Mouse (Mus musculus) adrenal gland, postnatal 14 days (tissue): ENCODE measurements around the gene Pik3c2a. TPM values are rescaled to one million over a fixed set of nuclear protein-coding genes. Genes with fewer than 3 reads are reported as not detected.

Experiments used
- DNase-seq: peaks from one replicate; pipeline ENCODE4 v3.0.0; 2021; ENCODE audit warnings: mixed read lengths
- long read RNA-seq, 2 experiments: library from polyadenylated mRNA; stranded (forward); transcript quantifications; one replicate each; pipeline ENCODE4 v2.0.0; 2021
- total RNA-seq: library from RNA; stranded (reverse); gene quantifications from 2 replicates; pipeline ENCODE4 v1.2.3, GENCODE M21; 2021

Gene Pik3c2a
- total RNA-seq, result 30.6 and 37.2 TPM in 2 replicates
- long read RNA-seq, experiment 1, full-length matches to known transcripts, result 3 of 5 reads
- long read RNA-seq, experiment 1, partial matches to known transcripts, result 0 of 5 reads
- long read RNA-seq, experiment 1, other reads (novel, unspliced or antisense), result 2 of 5 reads
- long read RNA-seq, experiment 2, partial matches to known transcripts, result 0 of 3 reads
- long read RNA-seq, experiment 2, other reads (novel, unspliced or antisense), result 3 of 3 reads

GRCm38 (mm10) chr7:116443004-116443696, at the start of gene Pik3c2a:
Pik3c2a (minus strand) TSS chr7:116443449.
- DNase-seq, result peak; percentile 98

GRCm38 (mm10) chr7:116491113-116491512, 47.9 kb upstream of the Pik3c2a start:
- DNase-seq, result no peak

GRCm38 (mm10) chr7:116485062-116485601, 41.9 kb upstream of the Pik3c2a start:
- no peak for DNase-seq

- no peak for DNase-seq
Observed at GRCm38 (mm10) chr7:116484213-116484612, 41.0 kb upstream of the Pik3c2a start.

GRCm38 (mm10) chr7:116483782-116484181, 40.5 kb upstream of the Pik3c2a start:
- no peak for DNase-seq

- DNase-seq, result no peak
Observed at GRCm38 (mm10) chr7:116483106-116483505, 39.9 kb upstream of the Pik3c2a start.

GRCm38 (mm10) chr7:116476264-116476663, 33.0 kb upstream of the Pik3c2a start:
- DNase-seq, result no peak

GRCm38 (mm10) chr7:116475836-116476235, 32.6 kb upstream of the Pik3c2a start:
- no peak for DNase-seq

- peak; percentile 36 for DNase-seq
Observed at GRCm38 (mm10) chr7:116462114-116462513, 18.9 kb upstream of the Pik3c2a start.

GRCm38 (mm10) chr7:116458985-116459441, 15.8 kb upstream of the Pik3c2a start:
- peak; percentile 29 for DNase-seq

GRCm38 (mm10) chr7:116457391-116457790, 14.1 kb upstream of the Pik3c2a start:
- no peak for DNase-seq

GRCm38 (mm10) chr7:116456964-116457363, 13.7 kb upstream of the Pik3c2a start:
- DNase-seq, result no peak

- no peak for DNase-seq
Observed at GRCm38 (mm10) chr7:116446645-116447044, 3.4 kb upstream of the Pik3c2a start.

- peak; percentile 24 for DNase-seq
Observed at GRCm38 (mm10) chr7:116444326-116444809, 1.1 kb upstream of the Pik3c2a start.

- DNase-seq, result no peak
Observed at GRCm38 (mm10) chr7:116443697-116444325, 562 bp upstream of the Pik3c2a start.

GRCm38 (mm10) chr7:116442226-116442625, 1.0 kb downstream of the Pik3c2a start:
- DNase-seq, result no peak

GRCm38 (mm10) chr7:116441346-116441745, 1.9 kb downstream of the Pik3c2a start:
- DNase-seq, result no peak

- no peak for DNase-seq
Observed at GRCm38 (mm10) chr7:116431661-116432060, 11.6 kb downstream of the Pik3c2a start.

GRCm38 (mm10) chr7:116430926-116431325, 12.3 kb downstream of the Pik3c2a start:
- DNase-seq, result no peak

- DNase-seq, result no peak
Observed at GRCm38 (mm10) chr7:116427206-116427605, 16.0 kb downstream of the Pik3c2a start.

GRCm38 (mm10) chr7:116425771-116426170, 17.5 kb downstream of the Pik3c2a start:
- no peak for DNase-seq

GRCm38 (mm10) chr7:116421081-116421480, 22.2 kb downstream of the Pik3c2a start:
- DNase-seq, result no peak

GRCm38 (mm10) chr7:116409438-116409837, 33.8 kb downstream of the Pik3c2a start:
- no peak for DNase-seq
